Mouse (Mus musculus) forebrain, postnatal 0 days (tissue): ENCODE data around the gene Chmp4b. TPM values are rescaled to one million over a fixed set of nuclear protein-coding genes. Genes with fewer than 3 reads are reported as not detected.

Experiments
- ATAC-seq: fragments of 200-750 bp; cut with Nextera tagmentation; 2 replicates; pipeline ENCODE4 v1.8.0; 2017; ENCODE audit warnings: mild to moderate bottlenecking, moderate library complexity
- DNase-seq: peaks from one replicate; pipeline ENCODE4 v3.0.0-alpha.2; 2015
- H3K27ac ChIP-seq: fragments of 300-500 bp; sonication (generic); 2 replicates; pipeline ENCODE4 v1.5.1; 2014; ENCODE audit warnings: low read depth, mild to moderate bottlenecking, antibody characterized with exemption, low read length, moderate library complexity, mixed read lengths
- H3K27me3 ChIP-seq: fragments of 300-500 bp; sonication (generic); 2 replicates; pipeline ENCODE4 v1.6.1; 2014; ENCODE audit warnings: mild to moderate bottlenecking, low read length, mixed read lengths; ENCODE audit not compliant: insufficient read depth
- H3K36me3 ChIP-seq: fragments of 300-500 bp; sonication (generic); 2 replicates; pipeline ENCODE4 v1.6.1; 2014; ENCODE audit warnings: mild to moderate bottlenecking, moderate library complexity; ENCODE audit not compliant: insufficient read depth
- H3K4me1 ChIP-seq: fragments of 300-500 bp; sonication (generic); 2 replicates; pipeline ENCODE4 v1.6.1; 2014; ENCODE audit warnings: antibody characterized with exemption; ENCODE audit not compliant: insufficient read depth
- H3K4me2 ChIP-seq: fragments of 300-500 bp; sonication (generic); 2 replicates; pipeline ENCODE4 v1.6.1; 2014; ENCODE audit warnings: low read depth, mild to moderate bottlenecking, moderate library complexity
- H3K4me3 ChIP-seq: fragments of 300-500 bp; sonication (generic); 2 replicates; pipeline ENCODE4 v1.5.1; 2014; ENCODE audit warnings: low read depth, low read length, mixed read lengths
- H3K9ac ChIP-seq: fragments of 300-500 bp; sonication (generic); 2 replicates; pipeline ENCODE4 v1.6.1; 2014; ENCODE audit warnings: mild to moderate bottlenecking
- H3K9me3 ChIP-seq: fragments of 300-500 bp; sonication (generic); 2 replicates; pipeline ENCODE4 v1.6.1; 2016; ENCODE audit warnings: low read length
- CTCF ChIP-seq: sonication (generic); IDR thresholded peaks from 2 replicates; pipeline ENCODE4 v1.5.1; 2016; ENCODE audit warnings: antibody characterized with exemption, control low read depth, low read depth
- WGBS: fragments of 180-500 bp; shearing (Covaris S2); extraction: QIAGEN DNeasy Blood & Tissue Kit; methylation state at CpG from one replicate; pipeline ENCODE4 v1.1.7; 2014; 5-methylcytosine and 5-hydroxymethylcytosine counted together
- polyA plus RNA-seq: library from polyadenylated mRNA; unstranded; fragments of >200 nt; fragmentation: Nextera tagmentation; extraction: Ambion mirVana; gene quantifications from 2 replicates; pipeline ENCODE4 v1.2.1, GENCODE M21; 2015
- total RNA-seq: library from RNA; depleted of rRNA; stranded (reverse); fragments of >200 nt; gene quantifications from 2 replicates; pipeline ENCODE4 v1.2.3, GENCODE M21; 2014

Chmp4b gene
- total and polyA plus RNA-seq, 2 experiments from 2014 or later, result 29.4 to 176 TPM

DNA sequence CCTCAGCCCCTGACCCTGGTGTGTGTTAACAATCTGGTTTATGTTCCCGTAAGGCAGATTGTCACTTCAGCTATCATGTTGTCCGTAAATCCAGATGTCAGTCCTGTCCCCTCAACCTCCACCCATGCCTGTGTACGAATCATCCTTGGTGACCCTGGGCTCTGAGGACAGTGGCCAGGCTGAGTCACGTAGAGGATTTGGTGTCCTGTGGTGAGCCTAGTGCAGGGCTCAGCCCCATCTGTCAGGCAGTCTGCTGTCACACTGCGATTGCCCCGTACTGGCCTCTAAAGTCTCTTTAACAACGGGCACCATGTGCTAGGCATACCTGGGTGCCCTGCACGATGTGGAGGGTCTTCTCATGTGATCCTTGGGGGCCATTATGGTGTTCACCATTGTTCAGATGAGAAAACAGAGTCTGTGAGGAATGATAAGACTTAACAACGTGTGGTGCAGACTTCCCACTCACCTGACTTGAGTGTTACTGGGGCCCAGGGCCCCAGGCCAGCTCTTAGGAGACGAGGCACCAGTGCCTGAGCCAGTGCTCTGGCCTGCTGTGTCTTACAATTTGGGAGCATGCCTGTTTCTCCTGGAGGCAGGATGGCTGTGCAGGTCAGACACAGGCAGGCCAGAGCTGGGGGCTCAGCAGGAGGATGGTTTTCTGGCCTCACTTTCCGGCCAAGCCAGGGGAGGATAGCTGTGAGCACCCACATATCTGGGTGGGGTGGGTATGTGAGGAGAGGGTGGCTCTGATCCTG is 55.2 kb downstream of the Chmp4b start:
- DNase-seq, result no peak
- H3K9ac ChIP-seq, result no peak overlapping the region

DNA sequence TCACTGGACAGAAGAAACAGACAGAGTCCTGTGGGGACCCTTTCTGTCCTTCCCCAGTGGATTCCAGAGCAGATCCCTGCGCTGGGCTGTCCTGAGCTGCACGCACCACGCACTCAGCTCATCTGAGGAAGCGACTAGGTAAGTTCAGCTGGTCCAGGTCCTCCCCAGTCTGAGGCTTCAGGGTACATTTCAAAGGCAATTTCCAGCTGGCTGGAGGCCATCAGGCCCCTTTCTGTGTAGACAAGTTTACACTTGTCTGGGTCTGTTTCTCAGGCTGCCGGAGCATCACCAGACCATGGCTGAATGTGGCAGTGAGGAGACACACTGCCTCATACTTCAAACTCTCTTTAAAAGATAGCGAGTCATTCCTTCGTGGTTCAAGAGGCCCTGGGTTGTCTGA is 55.8 kb downstream of the Chmp4b start:
- TF ChIP-seq CTCF, result no peak
- Histone ChIP-seq H3K4me1 (no peaks in the 10 kb centered on the region), H3K9me3 (no peaks in the 10 kb centered on the region), H3K9ac (no peak overlapping the region), H3K36me3 (no peaks in the 10 kb centered on the region), H3K4me2 (no peak overlapping the region), H3K27ac (no peak overlapping the region), H3K4me3 (no peak overlapping the region), H3K27me3 (no peaks in the 10 kb centered on the region)
- 80% methylated on average over 7 of the region's 7 CpGs for WGBS
- DNase-seq (no peak), ATAC-seq (no peak)

More for the DNA sequence above, 55.2 kb downstream of the Chmp4b start:
- Histone ChIP-seq H3K36me3 (no peaks in the 10 kb centered on the region), H3K4me2 (no peak overlapping the region), H3K27ac (no peak overlapping the region), H3K9me3 (no peaks in the 10 kb centered on the region), H3K27me3 (no peaks in the 10 kb centered on the region), H3K4me1 (no peaks in the 10 kb centered on the region), H3K4me3 (no peak overlapping the region)
- WGBS, result 73% methylated on average over 11 of the region's 11 CpGs
- ATAC-seq, result no peak
- TF ChIP-seq CTCF, result no peak

DNA sequence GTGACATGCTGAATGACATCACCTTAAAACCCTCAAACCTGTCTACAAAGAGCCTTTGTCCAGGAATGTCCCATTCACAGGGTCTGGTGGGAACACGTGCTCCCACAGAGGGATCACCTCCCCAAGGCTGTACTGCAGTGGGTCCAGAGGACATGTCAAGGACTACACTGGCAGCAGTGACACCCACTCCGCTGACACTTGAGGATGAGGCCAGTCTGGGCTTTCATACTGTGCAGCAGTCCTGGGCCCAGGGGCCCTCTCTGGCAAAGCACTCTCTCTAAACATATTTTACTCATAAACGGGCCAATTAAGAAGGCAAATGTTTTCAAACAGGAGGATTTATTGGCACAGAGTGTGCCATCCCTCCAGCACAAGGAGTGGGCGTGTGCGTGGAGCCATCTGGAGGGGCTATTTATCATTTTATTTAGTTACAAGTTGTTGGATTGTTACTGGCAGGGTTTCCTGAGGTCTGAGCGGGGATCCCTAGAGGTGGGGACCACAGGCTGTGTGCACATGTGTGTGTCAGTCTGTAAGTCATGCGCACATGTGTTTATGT is 56.4 kb downstream of the Chmp4b start:
- H3K9ac ChIP-seq, result no peak overlapping the region
- peak; percentile 52 for DNase-seq
- 0 out of 2 replicates have a peak, but pooled peaks have one; percentile 32 for ATAC-seq
- no peaks in the 10 kb centered on the region for H3K9me3 ChIP-seq
- H3K4me1 ChIP-seq, result no peaks in the 10 kb centered on the region
- TF ChIP-seq CTCF, result no peak
- H3K36me3 ChIP-seq, result no peaks in the 10 kb centered on the region
- no peak overlapping the region for H3K4me2 ChIP-seq
- no peaks in the 10 kb centered on the region for H3K27me3 ChIP-seq
- no peak overlapping the region for H3K4me3 ChIP-seq
- no peak overlapping the region for H3K27ac ChIP-seq
- 46% methylated on average over 7 of the region's 7 CpGs for WGBS

DNA sequence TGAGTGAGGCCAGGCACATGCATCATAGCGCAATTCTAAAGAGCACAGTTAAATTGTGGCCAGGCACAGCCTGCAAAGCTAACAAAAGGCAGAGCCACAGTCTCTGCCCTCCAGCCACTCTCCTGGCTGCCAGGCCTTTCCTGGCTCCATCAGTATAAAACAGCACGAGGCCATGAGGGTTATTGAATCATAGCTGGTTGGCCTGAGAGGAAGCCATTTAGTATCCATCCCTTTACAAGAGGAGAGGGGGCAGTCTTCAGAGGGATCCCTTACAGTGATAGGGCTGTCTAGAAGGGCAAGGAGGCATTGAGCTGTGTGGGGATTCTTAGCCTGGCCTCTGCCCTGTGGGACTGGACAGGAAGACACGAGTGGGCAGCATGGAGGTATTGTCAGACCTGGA is 60.2 kb downstream of the Chmp4b start:
- no peaks in the 10 kb centered on the region for H3K36me3 ChIP-seq
- 40% methylated on average over 3 of the region's 3 CpGs for WGBS
- ATAC-seq (no peak), DNase-seq (no peak)
- H3K9ac ChIP-seq, result no peak overlapping the region
- TF ChIP-seq CTCF, result no peak
- no peak overlapping the region for H3K4me3 ChIP-seq
- H3K4me1 ChIP-seq, result no peaks in the 10 kb centered on the region
- H3K27me3 ChIP-seq, result no peaks in the 10 kb centered on the region
- no peaks in the 10 kb centered on the region for H3K9me3 ChIP-seq
- no peak overlapping the region for H3K4me2 ChIP-seq
- no peak overlapping the region for H3K27ac ChIP-seq

DNA sequence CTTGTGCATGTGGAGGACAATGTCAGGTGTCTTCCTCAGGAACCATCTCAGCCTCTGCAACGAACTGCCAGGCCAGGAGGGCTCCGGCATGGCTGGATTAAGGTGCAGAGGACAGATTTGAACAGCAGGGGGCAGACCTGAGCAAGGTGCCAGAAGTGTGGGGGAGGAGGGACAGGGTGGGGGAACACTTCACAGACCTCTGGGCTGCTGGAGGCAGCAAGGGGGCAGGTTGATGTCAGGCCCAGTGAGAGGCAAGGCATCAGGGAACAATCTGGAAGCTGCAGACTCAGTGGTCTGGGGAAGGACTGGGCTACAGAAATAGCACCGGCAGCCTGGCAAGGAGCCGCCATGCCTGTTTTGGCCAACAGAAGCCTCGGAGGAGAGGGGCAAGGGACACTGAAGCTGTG is 60.8 kb downstream of the Chmp4b start:
- Histone ChIP-seq H3K27ac (no peak overlapping the region), H3K27me3 (no peaks in the 10 kb centered on the region), H3K4me2 (no peak overlapping the region), H3K4me3 (no peak overlapping the region), H3K9me3 (no peaks in the 10 kb centered on the region), H3K9ac (no peak overlapping the region), H3K4me1 (no peaks in the 10 kb centered on the region), H3K36me3 (no peaks in the 10 kb centered on the region)
- 46% methylated on average over 5 of the region's 5 CpGs for WGBS
- DNase-seq (peak; percentile 51), ATAC-seq (peak; percentile 21; the same call in 1 of the 2 replicates)
- peak; percentile 83 for TF ChIP-seq CTCF

DNA sequence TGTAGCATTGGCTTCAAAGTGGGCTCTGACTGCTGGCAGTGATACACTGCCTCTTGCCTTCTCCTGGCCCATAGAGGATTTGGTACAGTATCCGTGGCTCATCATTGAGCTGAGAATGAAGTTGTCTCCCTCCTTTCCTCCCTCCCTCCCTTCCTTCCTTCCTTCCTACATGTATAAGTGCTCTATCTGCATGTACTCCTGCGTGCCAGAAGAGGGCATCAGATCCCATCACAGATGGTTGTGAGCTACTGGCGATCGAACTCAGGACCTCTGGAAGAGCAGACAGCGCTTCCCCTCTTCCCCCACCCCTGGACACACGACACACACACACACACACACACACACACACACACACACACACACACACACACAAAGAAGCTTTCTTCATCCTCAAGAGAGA is 61.6 kb downstream of the Chmp4b start:
- no peak for DNase-seq
- Histone ChIP-seq H3K27ac (no peak overlapping the region), H3K4me1 (no peaks in the 10 kb centered on the region), H3K9ac (no peak overlapping the region), H3K27me3 (no peaks in the 10 kb centered on the region), H3K4me3 (no peak overlapping the region), H3K9me3 (no peaks in the 10 kb centered on the region), H3K36me3 (no peaks in the 10 kb centered on the region), H3K4me2 (no peak overlapping the region)
- peak; percentile 74 for TF ChIP-seq CTCF
- WGBS, result 56% methylated on average over 5 of the region's 6 CpGs
- ATAC-seq, result no peak

DNA sequence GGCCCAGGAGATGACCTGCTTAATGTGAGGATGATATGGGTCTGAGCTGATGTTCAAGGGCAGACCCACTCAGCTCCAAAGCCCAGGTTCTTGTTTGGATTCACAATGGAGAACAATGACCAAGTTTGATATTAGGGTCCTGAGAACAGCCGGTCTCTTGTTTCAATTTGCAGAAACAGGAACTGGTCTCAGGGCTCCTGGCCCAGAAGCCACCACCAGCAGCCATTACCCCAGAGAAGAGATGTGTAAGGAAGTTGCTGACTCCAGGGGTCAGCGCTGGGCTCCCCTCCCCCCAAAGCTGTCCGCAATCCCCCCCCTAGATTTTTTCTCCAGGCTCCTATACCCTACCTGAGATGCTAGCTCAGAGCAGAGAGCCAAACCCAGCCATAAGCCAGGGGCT is 62.5 kb downstream of the Chmp4b start:
- Histone ChIP-seq H3K9me3 (no peaks in the 10 kb centered on the region), H3K27me3 (no peaks in the 10 kb centered on the region), H3K27ac (no peak overlapping the region), H3K36me3 (no peaks in the 10 kb centered on the region), H3K4me3 (no peak overlapping the region), H3K9ac (no peak overlapping the region), H3K4me2 (no peak overlapping the region), H3K4me1 (no peaks in the 10 kb centered on the region)
- ATAC-seq (no peak), DNase-seq (no peak)
- WGBS, result 63% methylated on average over 3 of the region's 3 CpGs
- TF ChIP-seq CTCF, result no peak
